Mouse (Mus musculus) spleen, adult 2 months (tissue): ENCODE results near the gene Cnrip1. TPM values are rescaled to one million over a fixed set of nuclear protein-coding genes. Genes with fewer than 3 reads are reported as not detected.

Experiments used
- DNase-seq, 2 experiments: peaks; one replicate each; pipeline versions ENCODE4 v3.0.0 to v3.0.0-alpha.2; 2012 to 2021; ENCODE audit warnings: low spot score in 2 of 2, low read depth in 1 of 2
- H3K27ac ChIP-seq: fragments of 200-500 bp; 2 replicates; pipeline ENCODE4 v1.5.1; 2012; ENCODE audit warnings: low read length, inconsistent platforms; ENCODE audit not compliant: insufficient read depth
- H3K27me3 ChIP-seq: fragments of 200-500 bp; 2 replicates; pipeline ENCODE4 v1.6.1; 2012; ENCODE audit warnings: mild to moderate bottlenecking, moderate library complexity, low read length, inconsistent platforms; ENCODE audit not compliant: control insufficient read depth, insufficient read depth
- H3K36me3 ChIP-seq: fragments of 200-500 bp; 2 replicates; pipeline ENCODE4 v1.6.1; 2012; ENCODE audit warnings: mild to moderate bottlenecking, low read length, inconsistent platforms; ENCODE audit not compliant: control insufficient read depth, insufficient read depth
- H3K4me1 ChIP-seq: fragments of 200-500 bp; 2 replicates; pipeline ENCODE4 v1.6.1; 2011; ENCODE audit warnings: inconsistent platforms; ENCODE audit not compliant: control insufficient read depth, insufficient read depth, insufficient read length
- H3K4me3 ChIP-seq: fragments of 200-500 bp; 2 replicates; pipeline ENCODE4 v1.5.1; 2011; ENCODE audit warnings: mild to moderate bottlenecking, inconsistent platforms; ENCODE audit not compliant: insufficient read depth, insufficient read length; ENCODE audit errors: extremely low read depth
- CTCF ChIP-seq: fragments of 200-500 bp; IDR thresholded peaks from 2 replicates; pipeline ENCODE4 v1.5.1; 2011; ENCODE audit warnings: mild to moderate bottlenecking, inconsistent platforms; ENCODE audit not compliant: insufficient read depth, insufficient read length, insufficient replicate concordance; ENCODE audit errors: extremely low read depth
- POLR2A ChIP-seq: fragments of 200-500 bp; IDR thresholded peaks from 2 replicates; pipeline ENCODE4 v1.6.1; 2011; ENCODE audit warnings: low read depth, low read length, inconsistent platforms
- WGBS: fragments of 180-500 bp; shearing (Covaris S2); methylation state at CpG from one replicate; pipeline ENCODE4 v1.1.7; 2018; 5-methylcytosine and 5-hydroxymethylcytosine counted together
- polyA plus RNA-seq: library from polyadenylated mRNA; depleted of rRNA; stranded (reverse); fragments of >200 nt; gene quantifications from 2 replicates; pipeline ENCODE4 v1.2.3, GENCODE M21; 2012

Gene Cnrip1
- polyA plus RNA-seq, 1 experiment, result 10.2 TPM

DNA sequence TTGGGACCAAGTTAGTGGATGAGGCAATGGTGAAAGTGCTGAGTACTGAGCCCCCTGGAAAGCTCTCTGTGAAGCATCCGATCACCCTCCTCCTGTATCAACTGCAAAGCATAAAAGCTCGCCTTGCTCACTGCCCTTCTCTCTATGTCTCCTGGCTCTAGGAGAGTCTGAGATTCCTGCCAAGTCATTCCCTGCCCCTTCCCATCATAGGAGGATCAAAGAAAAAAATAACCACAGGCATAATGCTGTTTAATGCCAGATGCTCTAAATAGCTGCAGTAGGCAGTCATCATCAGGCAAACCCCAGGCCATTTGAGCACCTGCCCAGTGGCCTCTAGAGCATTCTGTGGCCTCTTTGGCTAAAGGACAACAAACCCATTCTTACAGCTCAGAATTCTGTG lies 24.3 kb downstream of the Cnrip1 start:
- no peaks in the 10 kb centered on the region for H3K4me1 ChIP-seq
- 92% methylated on average over 2 of the region's 2 CpGs for WGBS
- no peak for DNase-seq

DNA sequence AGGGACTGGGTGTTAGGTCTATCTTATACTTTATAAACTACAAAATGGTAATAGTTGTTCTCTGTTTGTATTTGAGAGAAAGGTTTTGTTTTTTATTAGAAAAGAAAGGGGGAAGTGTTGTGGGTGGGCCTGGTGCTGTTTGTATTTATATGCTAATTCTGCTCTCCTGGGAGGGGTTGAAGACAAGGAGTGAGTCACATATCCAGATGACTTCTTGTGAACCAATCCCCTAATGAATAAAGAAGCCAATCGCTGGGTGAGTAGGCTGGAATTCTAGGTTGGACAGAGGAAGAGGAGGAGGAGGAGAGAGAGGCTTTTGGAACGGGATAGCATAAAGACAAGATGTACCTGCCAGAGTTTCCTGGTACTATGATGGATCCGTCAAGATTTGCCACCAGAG lies 30.7 kb downstream of the Cnrip1 start:
- no peaks in the 10 kb centered on the region for H3K4me1 ChIP-seq
- no peaks in the 10 kb centered on the region for H3K36me3 ChIP-seq
- no peak overlapping the region for H3K27ac ChIP-seq
- H3K4me3 ChIP-seq, result no peak overlapping the region
- WGBS, result 86% methylated on average over 3 of the region's 3 CpGs
- H3K27me3 ChIP-seq, result no peaks in the 10 kb centered on the region; the same call in 1 of the 2 replicates
- TF ChIP-seq POLR2A (no peak), CTCF (no peak)
- DNase-seq, result no peak

More for the DNA sequence above, 24.3 kb downstream of the Cnrip1 start:
- H3K36me3 ChIP-seq, result no peaks in the 10 kb centered on the region
- no peak overlapping the region for H3K4me3 ChIP-seq
- TF ChIP-seq CTCF (no peak), POLR2A (no peak)
- H3K27me3 ChIP-seq, result no peaks in the 10 kb centered on the region; the same call in 1 of the 2 replicates
- H3K27ac ChIP-seq, result no peak overlapping the region

- Histone ChIP-seq H3K36me3 (no peaks in the 10 kb centered on the region), H3K4me1 (no peaks in the 10 kb centered on the region), H3K4me3 (no peak overlapping the region), H3K27ac (no peak overlapping the region), H3K27me3 (no peaks in the 10 kb centered on the region)
- DNase-seq, result no peak
- WGBS, result 57% methylated on average over 2 of the region's 2 CpGs
- TF ChIP-seq CTCF, result no peak
- TF ChIP-seq POLR2A, result no peak
Measured at GRCm38 (mm10) chr11:17082953-17083352, 31.6 kb downstream of the Cnrip1 start.

GRCm38 (mm10) chr11:17083455-17083854 lies 32.1 kb downstream of the Cnrip1 start:
- no peak for TF ChIP-seq POLR2A
- no peak for TF ChIP-seq CTCF
- H3K27me3 ChIP-seq, result no peaks in the 10 kb centered on the region

DNA sequence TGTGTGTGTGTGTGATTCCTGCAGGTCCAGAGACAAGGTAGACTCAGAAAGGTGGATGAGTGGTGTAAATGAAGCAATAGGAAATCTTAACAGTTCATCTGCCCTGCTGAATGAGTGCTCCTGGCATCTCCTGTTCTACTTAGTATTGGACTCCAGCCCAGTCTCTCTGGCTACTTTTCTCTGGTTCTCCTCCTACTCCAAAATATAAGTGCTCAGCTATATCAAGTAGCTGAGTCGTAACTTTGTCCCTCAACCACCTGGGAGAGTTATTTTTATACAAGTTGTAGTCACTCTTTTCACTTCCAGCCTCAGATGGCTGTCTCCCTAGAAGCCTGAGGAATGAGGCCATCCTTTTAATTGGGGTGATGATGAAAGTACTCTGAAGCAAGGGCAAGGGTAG lies 32.5 kb downstream of the Cnrip1 start:
- WGBS, result 84% methylated on average over 1 of the region's 1 CpGs
- TF ChIP-seq POLR2A, result no peak
- TF ChIP-seq CTCF, result no peak
- DNase-seq, result no peak

More at GRCm38 (mm10) chr11:17083455-17083854, 32.1 kb downstream of the Cnrip1 start:
- 98% methylated on average over 3 of the region's 3 CpGs for WGBS
- no peak overlapping the region for H3K27ac ChIP-seq
- H3K36me3 ChIP-seq, result no peaks in the 10 kb centered on the region
- no peak overlapping the region for H3K4me3 ChIP-seq
- no peaks in the 10 kb centered on the region for H3K4me1 ChIP-seq
- no peak for DNase-seq

GRCm38 (mm10) chr11:17086106-17086505 lies 34.7 kb downstream of the Cnrip1 start:
- no peaks in the 10 kb centered on the region for H3K27me3 ChIP-seq
- no peak overlapping the region for H3K4me3 ChIP-seq
- 62% methylated on average over 5 of the region's 5 CpGs for whole genome bisulfite sequencing
- H3K4me1 ChIP-seq, result no peaks in the 10 kb centered on the region
- no peaks in the 10 kb centered on the region for H3K36me3 ChIP-seq
- H3K27ac ChIP-seq, result no peak overlapping the region
- TF ChIP-seq POLR2A (no peak), CTCF (no peak)
- DNase-seq, result no peak

More for the DNA sequence above, 32.5 kb downstream of the Cnrip1 start:
- no peaks in the 10 kb centered on the region for H3K27me3 ChIP-seq
- no peak overlapping the region for H3K4me3 ChIP-seq
- no peak overlapping the region for H3K27ac ChIP-seq
- H3K4me1 ChIP-seq, result no peaks in the 10 kb centered on the region
- no peaks in the 10 kb centered on the region for H3K36me3 ChIP-seq

- Histone ChIP-seq H3K27ac (no peak overlapping the region), H3K36me3 (no peaks in the 10 kb centered on the region), H3K27me3 (no peaks in the 10 kb centered on the region), H3K4me3 (no peak overlapping the region), H3K4me1 (no peaks in the 10 kb centered on the region)
- WGBS, result 86% methylated on average over 5 of the region's 5 CpGs
- no peak for DNase-seq
- TF ChIP-seq CTCF (no peak), POLR2A (no peak)
Measured at GRCm38 (mm10) chr11:17106936-17107335, 55.5 kb downstream of the Cnrip1 start.
